Mouse (Mus musculus): ENCODE results near the gene Blcap. TPM values are rescaled to one million over a fixed set of nuclear protein-coding genes. Genes with fewer than 3 reads are reported as not detected.

Blcap gene
- polyA plus RNA-seq, 1 experiment from 2014 or later = 8.0 TPM

DNA sequence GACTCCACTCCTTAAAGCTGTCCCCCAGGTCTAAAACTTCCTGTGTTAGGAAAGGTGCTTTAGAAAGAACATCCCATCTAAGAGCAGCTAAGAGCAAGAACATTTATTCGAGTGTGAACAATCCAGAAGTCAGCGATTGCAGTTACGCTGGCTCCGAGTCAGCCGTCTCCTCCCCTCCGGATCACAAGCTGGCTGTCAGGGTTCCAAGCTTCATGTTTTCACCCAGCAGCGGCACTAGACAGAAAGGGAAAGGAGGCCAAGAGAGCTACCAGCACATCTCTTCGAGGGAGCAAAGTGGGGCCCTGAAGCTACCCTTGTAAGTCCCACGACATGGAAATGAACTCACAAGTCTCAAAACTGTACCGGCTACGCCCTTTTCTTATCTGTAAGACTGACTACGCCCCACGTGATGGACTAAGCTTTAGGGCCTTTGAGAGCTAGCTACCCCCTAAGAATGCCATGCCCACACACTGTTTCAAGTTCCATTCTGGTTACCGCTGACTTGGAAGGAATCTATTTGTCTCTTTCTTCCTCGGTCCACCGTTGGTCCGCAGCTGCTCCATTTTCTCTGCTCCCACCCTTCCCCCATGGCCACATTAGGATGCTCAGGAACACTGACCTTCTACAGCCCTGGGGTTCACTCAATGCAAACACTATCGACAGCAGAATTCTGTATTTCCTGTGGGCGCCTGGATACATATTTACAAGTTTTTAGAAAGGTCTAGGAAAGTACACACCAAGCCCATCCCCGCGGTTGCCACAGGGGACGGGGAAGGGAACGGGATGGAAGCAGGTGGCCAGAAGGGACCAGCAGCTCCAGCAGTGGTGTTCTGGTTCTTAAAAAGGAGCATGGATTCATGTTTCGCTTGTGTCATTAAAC, 30.8 kb downstream of the Blcap start:
- Histone ChIP-seq H3K4me1 (replicated peaks) (peaks cover 22% of the 10 kb centered on the region), H3K4me3 (replicated peaks) (no peak overlapping the region), H3K4me2 (no peak overlapping the region), H3K9ac (no peak overlapping the region), H3K27ac (replicated peaks) (no peak overlapping the region), H3K27me3 (peaks cover 7% of the 10 kb centered on the region; the same call in 1 of the 2 replicates), H3K36me3 (replicated peaks) (no peaks in the 10 kb centered on the region), H3K9me3 (replicated peaks) (no peaks in the 10 kb centered on the region)
- 64% methylated on average over 24 of the region's 24 CpGs for WGBS (ENCODE audit: insufficient replicate concordance)
- ATAC-seq (ENCODE audit: insufficient read depth) = no peak

DNA sequence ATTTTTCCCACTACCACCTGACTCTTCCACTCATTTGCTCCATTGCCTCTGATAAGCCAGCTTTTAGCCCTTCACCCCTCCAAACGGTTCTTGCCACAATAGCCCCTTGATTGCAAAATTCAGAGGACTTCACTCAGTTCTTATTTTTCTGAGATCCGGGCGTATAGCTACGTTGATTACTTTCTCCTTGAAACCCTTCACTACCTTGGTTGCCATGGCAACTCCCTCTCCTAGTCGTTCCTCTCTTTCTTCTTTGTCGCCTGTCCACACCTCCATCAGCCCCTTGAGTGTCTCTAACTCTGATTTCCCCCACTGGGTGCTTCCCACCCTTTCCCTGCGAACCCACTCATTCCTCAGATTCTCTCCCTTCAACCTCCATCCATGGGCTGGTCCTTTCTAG, 34.0 kb downstream of the Blcap start:
- Histone ChIP-seq H3K4me1 (replicated peaks) (peaks cover 19% of the 10 kb centered on the region), H3K27ac (replicated peaks) (no peak overlapping the region), H3K4me3 (replicated peaks) (no peak overlapping the region), H3K36me3 (replicated peaks) (no peaks in the 10 kb centered on the region), H3K9me3 (replicated peaks) (no peaks in the 10 kb centered on the region), H3K27me3 (peaks cover 8% of the 10 kb centered on the region; the same call in 1 of the 2 replicates), H3K9ac (no peak overlapping the region), H3K4me2 (no peak overlapping the region)
- ATAC-seq (ENCODE audit: insufficient read depth) = no peak
- 43% methylated on average over 7 of the region's 7 CpGs for WGBS (ENCODE audit: insufficient replicate concordance)

DNA sequence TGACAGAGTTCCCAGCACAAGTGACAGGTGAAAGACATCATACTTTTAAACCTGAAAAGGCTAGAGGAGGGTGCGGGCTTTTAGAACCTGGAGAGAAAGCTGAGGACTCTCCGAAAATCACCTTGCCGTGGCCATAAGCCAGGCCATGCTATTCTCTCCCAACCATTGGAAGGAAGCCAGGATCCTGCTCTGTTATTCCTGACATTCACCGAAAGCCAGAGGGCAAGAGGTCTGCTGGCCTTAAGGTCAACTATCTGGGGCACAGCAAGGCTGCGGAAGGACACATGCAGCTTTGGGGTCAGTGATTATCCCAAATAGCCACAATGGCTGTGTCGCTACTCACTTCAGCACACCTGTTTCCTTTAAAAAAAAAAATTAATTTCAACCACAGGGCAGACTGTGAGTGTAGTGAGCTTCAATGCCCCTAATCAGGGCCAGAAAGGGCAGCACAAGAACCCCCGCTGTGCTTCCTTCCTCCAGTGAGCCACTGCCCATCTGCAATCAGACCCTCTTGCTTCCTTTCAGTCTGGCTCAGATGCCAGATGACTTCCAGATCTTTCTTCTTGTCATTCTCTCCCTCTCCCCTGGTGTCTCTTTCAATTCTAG, 34.5 kb downstream of the Blcap start:
- no peak overlapping the region for H3K27ac ChIP-seq (replicated peaks)
- no peak overlapping the region for H3K4me2 ChIP-seq
- WGBS (ENCODE audit: insufficient replicate concordance) = 44% methylated on average over 7 of the region's 7 CpGs
- no peak overlapping the region for H3K4me3 ChIP-seq (replicated peaks)
- peaks cover 15% of the 10 kb centered on the region for H3K4me1 ChIP-seq (replicated peaks)
- H3K27me3 ChIP-seq = peaks cover 9% of the 10 kb centered on the region; the same call in 1 of the 2 replicates
- no peak overlapping the region for H3K9ac ChIP-seq
- H3K9me3 ChIP-seq (replicated peaks) = no peaks in the 10 kb centered on the region
- no peaks in the 10 kb centered on the region for H3K36me3 ChIP-seq (replicated peaks)
- 0 out of 2 replicates have a peak, but pooled peaks have one; percentile 37 for ATAC-seq (ENCODE audit: insufficient read depth)

DNA sequence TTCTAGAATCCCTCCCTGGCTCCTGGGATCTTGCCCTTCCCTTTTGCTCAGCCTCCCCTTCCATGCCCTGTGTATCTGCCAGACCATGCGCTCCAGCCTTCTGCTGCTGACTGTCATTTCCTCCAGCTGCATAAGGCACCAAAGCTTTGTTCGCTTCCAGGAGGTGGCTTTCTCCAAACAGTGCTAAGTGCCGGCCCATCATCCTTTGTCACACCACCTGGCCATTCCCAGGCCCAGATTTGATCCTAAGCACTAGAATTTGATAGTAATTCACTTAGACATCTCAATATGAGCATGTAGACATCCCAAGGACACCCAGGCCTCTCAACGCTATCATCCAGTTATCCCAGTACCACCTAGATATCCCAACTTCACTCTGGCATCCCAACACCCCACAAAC, 36.9 kb downstream of the Blcap start:
- H3K9ac ChIP-seq = no peak overlapping the region
- H3K9me3 ChIP-seq (replicated peaks) = no peaks in the 10 kb centered on the region
- WGBS (ENCODE audit: insufficient replicate concordance) = 59% methylated on average over 4 of the region's 4 CpGs
- no peak overlapping the region for H3K4me2 ChIP-seq
- no peak overlapping the region for H3K27ac ChIP-seq (replicated peaks)
- no peaks in the 10 kb centered on the region for H3K4me1 ChIP-seq (replicated peaks)
- ATAC-seq (ENCODE audit: insufficient read depth) = no peak
- no peaks in the 10 kb centered on the region for H3K36me3 ChIP-seq (replicated peaks)
- H3K4me3 ChIP-seq (replicated peaks) = no peak overlapping the region
- H3K27me3 ChIP-seq = peaks cover 9% of the 10 kb centered on the region; the same call in 1 of the 2 replicates

DNA sequence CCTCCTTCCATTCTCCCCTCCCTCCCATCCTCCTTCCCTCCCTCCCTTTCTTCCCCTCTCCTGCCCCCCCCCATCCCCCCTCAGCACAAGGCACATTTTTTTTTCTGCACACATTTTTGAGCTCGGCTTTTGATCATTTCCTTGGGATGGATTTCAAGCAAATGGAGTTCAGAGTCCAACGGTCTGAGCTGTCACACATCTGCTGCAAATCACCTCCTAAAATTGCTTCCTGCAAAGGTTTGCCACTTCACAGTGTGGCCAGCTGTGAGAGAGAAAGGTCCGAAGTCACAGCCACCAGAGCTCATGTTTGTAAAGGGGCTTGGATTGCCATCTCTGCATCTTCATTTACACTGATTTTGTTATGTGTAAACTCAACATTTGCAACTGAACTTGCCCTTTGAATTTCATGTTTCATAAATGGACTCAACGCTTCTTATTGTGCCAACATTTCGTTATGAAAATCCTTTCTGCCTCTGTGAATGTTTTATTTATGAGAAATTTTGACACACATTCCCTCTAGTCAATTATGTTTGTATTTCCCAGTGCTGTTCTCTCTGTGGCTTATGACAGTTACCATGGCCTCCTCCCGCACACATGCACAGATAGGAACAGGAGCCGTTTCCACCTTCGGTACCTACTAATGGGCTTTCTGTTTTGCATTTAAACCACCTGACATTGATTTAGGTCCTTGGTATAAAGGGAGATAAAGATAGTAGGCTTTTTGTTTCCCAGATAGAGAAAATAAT, 39.2 kb downstream of the Blcap start:
- ATAC-seq (ENCODE audit: insufficient read depth) = no peak
- no peak overlapping the region for H3K4me2 ChIP-seq
- H3K9ac ChIP-seq = no peak overlapping the region
- H3K9me3 ChIP-seq (replicated peaks) = no peaks in the 10 kb centered on the region
- H3K4me1 ChIP-seq (replicated peaks) = no peaks in the 10 kb centered on the region
- no peaks in the 10 kb centered on the region for H3K36me3 ChIP-seq (replicated peaks)
- 0 out of 2 replicates have a peak, but pooled peaks cover 3% of the 10 kb centered on the region for H3K27me3 ChIP-seq
- no peak overlapping the region for H3K27ac ChIP-seq (replicated peaks)
- no peak overlapping the region for H3K4me3 ChIP-seq (replicated peaks)
- WGBS (ENCODE audit: insufficient replicate concordance) = 51% methylated on average over 8 of the region's 8 CpGs

DNA sequence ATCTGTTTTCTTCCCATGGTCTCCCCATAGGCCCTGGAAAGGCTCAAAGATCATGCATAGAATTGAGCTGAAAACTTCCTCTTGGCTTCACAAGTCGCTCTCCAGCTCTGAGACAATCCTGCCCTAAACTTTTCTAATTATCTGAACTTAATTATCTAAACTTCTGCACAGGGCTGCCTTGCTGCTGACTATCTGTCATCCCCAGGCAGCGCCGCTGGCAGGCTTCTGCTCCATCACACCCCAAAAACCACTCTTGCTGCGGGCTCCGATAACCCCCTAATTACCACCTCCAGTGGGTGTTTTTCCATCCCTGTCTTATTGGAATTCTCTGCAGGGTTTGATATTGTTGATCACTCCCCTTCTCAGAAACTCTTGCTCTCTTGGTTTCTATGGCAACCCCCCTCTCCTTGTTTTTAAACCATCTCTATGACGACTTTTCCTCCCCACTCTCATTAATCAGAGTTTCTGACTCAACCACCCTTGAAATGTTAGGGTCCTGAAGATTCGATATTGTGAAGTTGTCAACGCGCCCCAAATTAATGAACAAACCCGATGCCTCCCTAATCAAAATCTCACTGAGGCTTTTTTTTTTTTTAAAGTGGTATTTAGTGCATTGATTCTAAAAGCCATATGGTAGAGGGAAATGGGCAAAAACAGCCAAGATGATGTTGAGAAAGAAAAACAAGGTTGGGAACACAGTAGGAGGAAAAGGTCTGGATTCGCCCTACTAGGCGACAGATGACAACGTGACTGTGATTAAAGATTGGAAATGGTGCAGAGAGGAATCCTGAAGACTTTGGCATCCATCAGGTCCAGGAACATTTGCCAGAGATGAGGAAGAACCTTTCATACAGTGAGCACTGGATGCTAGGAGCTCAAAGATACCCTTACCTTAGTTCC, 40.8 kb downstream of the Blcap start:
- no peaks in the 10 kb centered on the region for H3K4me1 ChIP-seq (replicated peaks)
- peaks cover 11% of the 10 kb centered on the region; the same call in 1 of the 2 replicates for H3K27me3 ChIP-seq
- 58% methylated on average over 13 of the region's 13 CpGs for WGBS (ENCODE audit: insufficient replicate concordance)
- no peaks in the 10 kb centered on the region for H3K9me3 ChIP-seq (replicated peaks)
- H3K9ac ChIP-seq = no peak overlapping the region
- H3K4me2 ChIP-seq = no peak overlapping the region
- H3K4me3 ChIP-seq (replicated peaks) = no peak overlapping the region
- no peaks in the 10 kb centered on the region for H3K36me3 ChIP-seq (replicated peaks)
- no peak overlapping the region for H3K27ac ChIP-seq (replicated peaks)
- no peak for ATAC-seq (ENCODE audit: insufficient read depth)

DNA sequence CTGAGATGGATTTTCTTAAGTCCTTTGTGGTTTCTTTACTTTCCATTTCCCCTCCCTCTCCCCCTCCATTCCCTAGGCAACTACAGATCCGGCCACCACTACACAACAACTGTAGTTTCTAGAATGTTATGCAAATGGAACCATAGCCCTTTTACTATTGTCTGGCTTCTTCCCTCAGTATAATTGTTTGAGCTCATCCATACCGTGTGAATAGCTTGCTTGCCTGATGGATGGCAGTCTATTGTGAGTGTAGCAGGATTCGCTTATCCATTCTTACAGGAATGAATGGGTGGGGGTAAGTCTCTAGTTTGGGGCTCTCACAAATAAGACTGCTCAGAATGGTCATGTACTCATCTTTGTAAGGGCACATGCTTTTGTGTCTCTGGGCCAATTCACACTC, 48.5 kb downstream of the Blcap start:
- H3K4me1 ChIP-seq (replicated peaks) = no peaks in the 10 kb centered on the region
- H3K9me3 ChIP-seq (replicated peaks) = no peaks in the 10 kb centered on the region
- H3K27ac ChIP-seq (replicated peaks) = no peak overlapping the region
- 50% methylated on average over 3 of the region's 3 CpGs for WGBS (ENCODE audit: insufficient replicate concordance)
- H3K4me3 ChIP-seq (replicated peaks) = no peak overlapping the region
- ATAC-seq (ENCODE audit: insufficient read depth) = no peak
- no peak overlapping the region for H3K9ac ChIP-seq
- peaks cover 8% of the 10 kb centered on the region; the same call in 1 of the 2 replicates for H3K27me3 ChIP-seq
- H3K36me3 ChIP-seq (replicated peaks) = no peaks in the 10 kb centered on the region
- no peak overlapping the region for H3K4me2 ChIP-seq

DNA sequence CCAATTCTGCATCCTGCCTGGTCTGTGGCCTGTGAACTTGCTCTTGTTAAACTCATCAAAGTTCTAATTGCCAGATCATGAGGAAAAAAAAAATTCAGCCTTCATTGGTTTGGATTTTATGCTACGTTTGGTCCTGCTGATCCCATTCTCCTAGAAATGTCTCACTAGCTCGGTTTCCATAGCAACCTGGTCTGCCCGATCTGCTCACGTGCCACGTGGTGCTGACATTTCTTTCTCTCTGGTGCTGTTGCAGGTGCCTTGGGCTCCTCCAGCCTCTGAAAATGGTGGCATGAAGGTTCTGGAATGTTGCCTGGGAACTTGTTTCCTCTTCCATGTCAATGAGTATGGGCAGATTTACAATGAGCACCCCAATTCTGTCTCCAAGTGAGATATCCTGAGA, 50.6 kb downstream of the Blcap start:
- Histone ChIP-seq H3K9me3 (replicated peaks) (no peaks in the 10 kb centered on the region), H3K27me3 (0 out of 2 replicates have a peak, but pooled peaks cover under 1% of the 10 kb centered on the region), H3K9ac (no peak overlapping the region), H3K27ac (replicated peaks) (no peak overlapping the region), H3K4me3 (replicated peaks) (no peak overlapping the region), H3K4me2 (no peak overlapping the region), H3K4me1 (replicated peaks) (no peaks in the 10 kb centered on the region), H3K36me3 (replicated peaks) (no peaks in the 10 kb centered on the region)
- WGBS (ENCODE audit: insufficient replicate concordance) = 44% methylated on average over 5 of the region's 5 CpGs
- no peak for ATAC-seq (ENCODE audit: insufficient read depth)

DNA sequence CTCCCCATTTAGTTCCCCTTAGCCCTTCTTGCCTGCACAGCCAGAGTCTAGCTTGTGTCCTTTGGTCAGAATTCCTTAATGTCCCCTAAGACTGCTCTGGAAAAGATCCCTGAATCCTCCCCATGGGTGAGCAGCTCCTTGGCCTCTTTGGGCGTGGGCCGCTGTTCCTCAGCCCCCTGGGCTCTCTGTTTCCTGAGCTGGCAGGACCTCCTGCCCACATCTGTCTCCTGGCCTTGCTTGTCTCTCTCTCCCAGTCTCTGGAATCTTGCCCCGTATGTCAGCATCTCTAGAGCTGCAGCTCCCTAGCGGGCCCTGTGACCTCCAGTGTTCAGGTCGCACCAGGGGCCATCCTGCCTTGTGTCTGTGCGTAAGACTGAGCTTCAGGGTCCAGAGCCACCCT, 51.6 kb downstream of the Blcap start:
- H3K4me2 ChIP-seq = no peak overlapping the region
- H3K4me3 ChIP-seq (replicated peaks) = no peak overlapping the region
- no peaks in the 10 kb centered on the region for H3K27me3 ChIP-seq
- H3K9ac ChIP-seq = no peak overlapping the region
- no peak overlapping the region for H3K27ac ChIP-seq (replicated peaks)
- H3K9me3 ChIP-seq (replicated peaks) = no peaks in the 10 kb centered on the region
- H3K4me1 ChIP-seq (replicated peaks) = no peaks in the 10 kb centered on the region
- H3K36me3 ChIP-seq (replicated peaks) = no peaks in the 10 kb centered on the region
- 54% methylated on average over 6 of the region's 6 CpGs for WGBS (ENCODE audit: insufficient replicate concordance)
- no peak for ATAC-seq (ENCODE audit: insufficient read depth)

DNA sequence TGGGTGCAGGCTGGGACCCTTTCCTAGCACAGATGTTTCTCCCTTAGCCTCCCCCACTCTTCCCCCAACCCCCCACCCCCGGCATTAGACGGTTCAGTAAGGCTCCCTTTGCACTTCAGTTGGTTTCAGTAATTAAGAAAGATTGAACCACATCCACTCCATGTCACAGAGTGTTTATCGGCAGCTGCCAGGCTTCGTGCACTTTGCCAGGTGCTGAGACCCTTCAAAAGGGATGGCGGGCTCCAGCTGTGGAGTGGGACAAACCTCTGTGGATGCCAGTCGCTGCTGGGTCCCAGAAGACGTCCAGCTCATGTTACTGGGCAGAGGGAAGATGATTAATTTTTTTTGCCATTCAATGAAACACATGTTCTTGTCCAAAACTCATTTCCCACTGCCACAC, 52.6 kb downstream of the Blcap start:
- no peak for ATAC-seq (ENCODE audit: insufficient read depth)
- WGBS (ENCODE audit: insufficient replicate concordance) = 54% methylated on average over 7 of the region's 7 CpGs

More for the DNA sequence above, 52.6 kb downstream of the Blcap start:
- Histone ChIP-seq H3K36me3 (replicated peaks) (no peaks in the 10 kb centered on the region), H3K27ac (replicated peaks) (no peak overlapping the region), H3K9ac (no peak overlapping the region), H3K9me3 (replicated peaks) (no peaks in the 10 kb centered on the region), H3K4me1 (replicated peaks) (no peaks in the 10 kb centered on the region; the same call in 1 of the 2 replicates), H3K4me3 (replicated peaks) (no peak overlapping the region), H3K27me3 (no peaks in the 10 kb centered on the region), H3K4me2 (no peak overlapping the region)

All from liver, embryonic 15.5 days (tissue).